Mouse (Mus musculus) brain, embryonic 14.5 days (tissue): Measurements from ENCODE around the gene Taar6.

Experiments used
- CTCF ChIP-seq: fragments of 200-500 bp; IDR thresholded peaks from 2 replicates; pipeline ENCODE4 v1.5.1; 2012; ENCODE audit warnings: inconsistent platforms, mild to moderate bottlenecking, moderate library complexity, borderline replicate concordance; ENCODE audit not compliant: insufficient read depth, insufficient read length; ENCODE audit errors: extremely low read depth
- POLR2A ChIP-seq: fragments of 200-500 bp; IDR thresholded peaks from 2 replicates; pipeline ENCODE4 v1.6.1; 2012; ENCODE audit warnings: mild to moderate bottlenecking, inconsistent platforms, borderline replicate concordance; ENCODE audit not compliant: poor library complexity, insufficient read depth, insufficient read length, severe bottlenecking; ENCODE audit errors: extremely low read depth

GRCm38 (mm10) chr10:23970656-23971165 is 14.7 kb downstream of the Taar6 start, which contains the start of gene Taar5:
- TF ChIP-seq POLR2A (no peak), CTCF (no peak)
